Mouse (Mus musculus) frontal cortex, postnatal 36 days (tissue): ENCODE data around the gene Klhl25.
A peak's percentile ranks its signal among the peaks of the same experiment; 100 is the strongest.
"Not testable (repeated sequence)": the region's sequence is repeated elsewhere in the genome, so short reads cannot be mapped to it uniquely, and the experiment has no call there.

Source experiments
- DNase-seq, 2 experiments: peaks; one replicate each; pipeline ENCODE4 v3.0.0; 2022; ENCODE audit warnings: low spot score in 2 of 2

The Klhl25 gene

DNA sequence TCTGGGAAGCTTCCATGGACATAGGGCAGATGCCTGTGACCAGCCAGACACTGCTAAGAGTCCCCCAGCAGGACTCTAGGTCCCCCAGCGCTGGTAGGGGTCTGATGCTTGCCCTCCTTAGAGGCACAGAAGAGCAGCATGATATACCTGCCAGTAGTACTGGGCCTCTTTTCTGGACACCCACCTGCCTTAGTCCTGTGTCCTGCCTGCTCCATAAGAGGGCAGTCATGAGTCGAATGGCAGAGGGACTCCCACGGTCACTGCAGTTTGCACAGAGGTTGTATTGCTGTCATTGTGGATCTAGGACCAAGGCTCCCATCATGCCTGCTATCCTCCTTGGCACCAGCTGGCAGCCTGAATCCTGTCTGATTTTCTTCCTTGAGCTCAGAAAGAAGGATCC, 25.1 kb downstream of the Klhl25 start:
- no peak for DNase-seq

DNA sequence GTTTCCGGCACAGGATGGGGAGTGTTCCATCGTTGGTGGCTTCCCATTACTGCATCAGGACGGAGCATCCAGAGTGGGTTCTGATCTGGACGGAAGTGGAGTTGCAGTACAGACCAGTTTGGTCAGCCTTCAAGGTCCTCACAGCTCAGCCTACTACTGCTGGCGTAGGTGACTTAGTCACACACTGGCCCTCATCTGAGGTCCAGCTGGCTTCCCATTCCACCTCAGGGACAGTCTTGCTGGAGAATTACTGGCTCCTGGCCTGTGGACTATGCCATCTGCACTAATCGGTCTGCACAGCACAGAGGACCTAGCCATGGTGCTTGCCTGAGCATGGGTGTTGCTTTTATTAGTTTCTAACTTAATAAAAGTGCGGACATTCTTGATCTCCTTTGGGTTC, 25.6 kb downstream of the Klhl25 start:
- DNase-seq, result no peak

DNA sequence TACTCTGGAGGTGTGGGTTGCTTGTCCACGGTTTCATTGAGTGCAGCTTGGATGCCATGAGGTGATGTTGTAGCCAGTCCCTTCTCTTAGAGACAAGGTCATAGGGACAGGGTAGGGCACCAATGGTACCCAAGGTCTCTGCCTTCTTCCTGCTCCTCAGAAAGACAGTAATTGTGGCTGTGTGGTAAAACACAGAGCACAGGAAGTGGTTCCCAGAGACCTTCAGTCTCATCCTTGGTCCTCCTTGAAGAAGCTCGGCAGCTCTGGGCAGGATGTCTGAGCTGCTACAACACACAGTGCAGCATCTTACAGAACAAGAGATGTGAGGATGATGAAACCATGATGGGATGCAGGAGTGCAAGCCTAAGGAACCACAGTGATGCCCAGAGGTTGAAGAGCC, 31.3 kb downstream of the Klhl25 start:
- DNase-seq, result not testable (repeated sequence)

DNA sequence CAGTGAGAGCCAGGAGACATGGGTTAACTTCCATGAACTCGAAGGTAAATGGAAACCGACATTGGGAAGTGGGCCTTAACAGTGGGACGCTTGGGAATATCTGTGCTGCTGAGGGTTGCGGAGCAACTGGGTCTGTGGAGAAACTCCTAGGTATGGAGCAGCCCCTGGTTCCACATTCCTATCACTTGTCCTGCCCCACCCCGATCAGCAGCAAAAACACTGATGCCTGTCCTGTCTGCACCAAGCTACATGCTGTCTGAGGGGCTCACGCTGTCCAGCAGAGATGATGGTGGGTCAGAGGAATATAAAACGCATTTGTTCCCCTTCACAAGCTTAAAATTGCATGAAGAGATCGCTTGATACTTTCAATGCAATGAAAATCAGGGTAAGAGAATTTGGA, 32.1 kb downstream of the Klhl25 start:
- no peak for DNase-seq

DNA sequence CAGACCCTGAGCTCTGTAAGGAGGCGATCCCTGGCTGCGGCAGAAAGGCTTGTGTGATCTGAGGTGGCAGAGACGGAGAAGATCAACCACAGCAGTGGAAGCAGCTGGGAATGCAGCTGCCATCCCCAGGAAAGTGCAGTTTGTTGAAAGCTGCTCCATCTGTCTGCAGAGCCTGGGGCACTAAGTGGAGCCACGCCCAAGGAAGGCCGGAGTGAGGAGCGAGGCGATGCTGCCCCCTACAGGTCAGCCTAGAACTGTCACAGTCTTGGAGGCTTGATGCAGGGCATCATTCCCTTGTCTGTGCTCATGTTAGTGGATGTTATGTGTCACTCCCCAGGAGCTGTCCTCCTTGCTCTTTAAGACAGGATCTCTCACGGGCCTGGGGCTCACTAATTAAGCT, 32.5 kb downstream of the Klhl25 start:
- DNase-seq, result peak; percentile 77 to 86

DNA sequence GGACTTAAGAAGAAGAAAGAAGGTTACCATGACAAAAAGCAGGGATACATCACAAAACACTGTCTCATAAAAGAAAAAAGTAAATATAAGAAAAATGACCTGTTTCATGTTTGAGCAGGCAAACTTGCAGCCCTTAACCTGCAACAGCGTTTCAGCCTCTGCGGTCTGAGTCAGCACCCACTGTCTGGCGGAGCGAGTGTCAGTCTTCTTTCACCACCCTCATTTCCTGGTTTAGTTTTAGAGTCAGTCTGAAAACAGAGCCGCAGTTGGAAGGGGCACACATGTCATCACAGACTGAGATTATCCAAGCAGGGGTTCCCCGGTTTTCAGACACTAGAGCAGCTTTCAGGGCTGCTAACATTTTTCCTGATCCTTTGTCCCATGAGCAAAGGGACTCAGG, 33.3 kb downstream of the Klhl25 start:
- DNase-seq, result no peak

DNA sequence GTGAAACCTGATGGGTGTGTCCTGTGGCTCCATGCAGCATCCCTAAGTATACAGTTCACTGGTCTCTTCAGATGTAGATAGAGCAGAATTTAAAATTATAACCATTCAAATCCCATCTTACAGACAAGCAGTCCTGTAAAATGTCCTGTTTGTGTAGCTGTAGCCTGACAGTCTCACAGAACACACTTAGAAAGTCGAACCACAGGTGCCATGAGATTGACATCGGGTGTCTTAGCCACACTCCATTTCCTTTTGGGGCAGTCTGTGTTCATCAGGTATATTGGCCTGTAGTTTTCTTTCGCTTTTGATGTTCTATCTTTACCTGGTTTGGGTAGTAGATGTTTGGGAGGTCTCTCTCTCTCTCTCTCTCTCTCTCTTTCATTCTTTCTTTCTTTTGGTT, 33.7 kb downstream of the Klhl25 start:
- no peak for DNase-seq

DNA sequence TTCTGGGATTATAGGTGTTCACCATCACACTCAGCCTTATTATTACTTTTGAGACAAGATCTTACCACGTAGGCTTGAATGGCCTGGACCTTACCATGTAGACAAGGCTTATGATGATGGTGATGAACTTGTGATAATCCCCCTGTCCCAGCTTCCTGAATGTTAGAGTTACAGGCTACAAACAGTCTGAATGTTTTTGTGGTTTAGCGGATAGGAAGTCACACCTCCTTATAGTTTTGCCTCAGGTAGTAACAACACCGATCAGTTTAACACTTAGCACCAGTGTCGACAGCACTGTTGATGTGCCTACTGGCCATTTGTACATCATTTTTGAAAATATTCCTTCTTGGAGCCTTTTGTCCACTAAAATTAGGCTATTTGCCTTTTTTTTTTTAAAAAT, 43.4 kb downstream of the Klhl25 start:
- no peak for DNase-seq

DNA sequence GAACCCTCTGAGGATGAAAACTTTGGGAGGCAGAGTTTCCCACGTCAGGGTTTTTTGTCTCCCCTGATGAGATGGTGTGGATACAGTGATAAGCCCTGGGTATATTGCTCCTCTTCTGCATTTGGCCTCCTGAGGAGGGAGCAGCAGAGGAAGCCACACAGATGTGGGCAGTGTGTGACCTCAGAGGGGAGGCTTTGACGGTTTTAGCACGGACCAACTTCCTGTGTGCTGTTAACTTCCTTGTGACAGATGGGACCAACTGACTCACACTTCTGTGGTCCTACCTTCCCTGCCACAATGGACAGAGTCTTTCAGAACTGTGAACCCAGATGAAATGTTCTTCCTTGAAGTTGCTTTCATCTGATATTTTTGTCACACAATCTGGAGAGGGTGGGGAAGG, 44.6 kb downstream of the Klhl25 start:
- DNase-seq, result no peak

DNA sequence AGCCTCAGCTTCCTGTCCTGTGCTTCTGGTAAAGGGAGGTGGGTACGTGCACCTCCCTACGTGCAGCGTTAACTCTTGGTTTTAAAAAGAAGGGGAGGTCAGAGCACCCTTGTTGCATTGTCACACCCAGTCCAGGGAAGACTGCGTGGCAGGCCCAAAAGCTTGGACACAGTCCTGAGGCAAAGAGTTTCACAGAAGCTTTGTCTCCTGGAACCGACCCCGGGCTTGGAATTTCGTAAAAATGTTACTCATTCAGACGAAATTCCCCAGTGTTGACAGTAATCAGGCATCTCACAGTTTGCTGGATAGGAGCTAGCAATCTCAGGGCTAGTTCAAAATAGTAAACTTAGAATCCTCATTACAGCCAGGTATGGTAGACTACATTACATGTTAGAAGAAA, 45.6 kb downstream of the Klhl25 start:
- DNase-seq, result no peak

DNA sequence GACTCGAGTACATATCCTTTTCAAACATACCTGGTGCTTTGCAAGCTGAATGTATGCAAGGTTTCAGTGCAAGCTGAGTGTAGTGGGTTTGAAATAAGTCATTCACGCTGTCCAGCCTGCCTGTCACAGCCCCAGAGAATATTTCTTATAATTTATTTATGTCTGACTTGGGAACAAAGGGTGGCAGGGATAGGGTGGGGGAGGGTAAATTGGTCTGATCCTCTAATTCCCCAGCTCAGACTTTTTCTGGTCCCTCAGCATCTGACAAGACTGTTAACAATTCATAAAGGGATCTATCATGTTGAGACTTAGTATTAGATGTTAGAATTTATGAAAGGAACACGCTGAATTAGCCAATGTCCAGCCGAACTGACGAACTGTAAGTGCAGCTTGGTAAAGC, 48.9 kb downstream of the Klhl25 start:
- no peak for DNase-seq

DNA sequence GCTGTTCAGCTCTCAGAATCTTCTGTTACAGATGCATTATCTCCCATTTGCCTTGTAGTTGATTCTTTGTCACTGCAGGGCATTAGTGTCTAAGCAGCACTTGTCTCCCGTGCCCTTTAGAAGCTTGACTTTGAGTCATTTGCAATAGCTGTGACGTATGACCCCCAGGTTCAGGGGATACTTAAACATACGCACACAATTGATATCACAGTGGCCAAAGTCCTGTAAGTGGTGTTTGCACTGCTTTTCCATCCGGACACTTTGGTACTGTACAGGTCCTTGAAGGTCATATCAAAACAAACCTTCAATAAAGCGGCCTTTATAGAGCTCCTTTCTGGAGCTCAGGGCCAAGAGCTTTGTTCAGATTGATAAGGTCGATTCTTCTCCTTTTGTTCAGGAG, 51.0 kb downstream of the Klhl25 start:
- DNase-seq, result no peak

DNA sequence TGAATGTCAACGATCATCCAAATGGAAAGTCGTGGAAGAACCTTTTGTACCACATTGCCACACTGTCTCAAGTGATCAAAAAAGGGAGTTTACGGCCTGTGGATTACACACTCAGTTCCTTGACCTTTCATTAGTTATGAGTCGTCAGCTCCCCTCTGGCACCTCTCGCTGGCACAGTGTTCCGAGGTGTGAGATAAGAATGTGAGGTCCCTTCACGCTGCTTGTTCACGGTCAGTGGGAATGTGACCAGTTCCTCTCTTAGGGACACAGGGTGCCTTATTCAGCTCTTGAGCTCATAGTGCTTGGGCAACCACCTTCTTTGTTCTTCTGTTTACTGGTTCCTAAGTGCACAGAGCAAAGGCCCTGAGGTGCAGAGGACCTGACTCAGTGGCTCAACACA, 51.4 kb downstream of the Klhl25 start:
- no peak for DNase-seq

DNA sequence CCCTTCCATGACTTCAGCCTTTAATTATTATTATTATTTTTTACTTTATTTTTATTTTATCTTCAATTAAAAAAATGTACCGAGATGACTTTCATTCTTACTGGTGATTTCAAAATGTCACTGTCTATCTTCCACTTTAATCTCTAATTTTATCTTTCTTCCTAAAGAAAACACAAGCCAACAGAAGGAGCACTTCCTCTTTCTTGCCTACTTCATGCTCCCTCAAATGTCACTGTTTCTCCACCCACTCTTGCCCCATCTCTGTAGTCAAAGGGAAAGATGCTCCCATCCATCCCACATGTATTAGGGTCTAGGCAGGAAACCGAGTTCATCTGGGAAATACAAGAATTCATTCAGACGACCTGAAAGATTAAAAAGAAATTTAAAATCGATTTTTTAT, 51.8 kb downstream of the Klhl25 start:
- no peak for DNase-seq

DNA sequence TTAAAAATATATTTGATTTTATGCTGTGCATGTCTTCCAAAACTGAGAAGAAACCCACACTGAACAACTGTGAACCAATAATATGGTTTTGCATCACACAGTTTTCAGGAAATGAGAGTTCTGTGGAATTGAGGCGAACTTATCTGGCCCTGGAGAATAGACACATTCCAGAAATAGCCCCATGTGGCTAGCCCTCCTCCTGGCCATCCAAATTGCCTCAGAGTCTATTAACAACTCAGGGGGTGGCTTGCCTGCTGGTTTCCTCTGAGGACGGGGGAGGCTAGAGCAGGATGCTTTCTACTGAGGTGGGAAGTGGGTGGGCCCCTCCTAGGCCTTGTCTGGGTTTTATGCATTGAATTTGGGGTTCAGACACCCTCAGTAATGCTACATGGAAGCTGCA, 57.0 kb downstream of the Klhl25 start:
- DNase-seq, result peak; percentile 8 to 19

DNA sequence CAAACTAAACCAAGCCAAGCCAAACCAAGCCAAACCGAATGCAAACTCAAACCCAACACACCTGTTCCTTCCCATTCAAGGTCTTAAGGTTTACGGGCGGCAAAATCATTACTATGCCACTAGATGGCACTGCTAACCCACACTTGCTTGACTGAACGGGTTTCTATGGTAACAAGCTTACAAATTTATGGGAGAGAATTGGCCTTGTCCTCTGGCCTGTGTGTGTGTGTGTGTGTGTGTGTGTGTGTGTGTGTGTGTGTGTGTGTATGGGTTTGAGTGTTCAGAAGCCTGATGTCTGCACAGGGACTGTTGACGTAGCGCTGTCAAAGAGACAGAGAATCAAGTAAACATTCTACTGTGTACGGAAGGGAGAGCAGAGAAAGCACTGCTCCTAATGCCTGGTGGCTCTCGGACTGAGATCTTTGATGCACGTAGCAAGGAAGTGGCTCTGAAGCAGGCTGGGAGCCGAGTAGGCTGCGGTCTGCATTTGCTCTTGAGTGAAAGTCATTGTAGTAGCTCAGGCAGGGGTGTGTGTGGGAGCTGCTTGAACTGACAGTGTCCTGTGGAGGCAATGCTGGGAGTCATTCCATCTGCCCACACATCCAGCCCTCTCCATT, 62.0 kb downstream of the Klhl25 start:
- DNase-seq, result peak; percentile 55 to 66

DNA sequence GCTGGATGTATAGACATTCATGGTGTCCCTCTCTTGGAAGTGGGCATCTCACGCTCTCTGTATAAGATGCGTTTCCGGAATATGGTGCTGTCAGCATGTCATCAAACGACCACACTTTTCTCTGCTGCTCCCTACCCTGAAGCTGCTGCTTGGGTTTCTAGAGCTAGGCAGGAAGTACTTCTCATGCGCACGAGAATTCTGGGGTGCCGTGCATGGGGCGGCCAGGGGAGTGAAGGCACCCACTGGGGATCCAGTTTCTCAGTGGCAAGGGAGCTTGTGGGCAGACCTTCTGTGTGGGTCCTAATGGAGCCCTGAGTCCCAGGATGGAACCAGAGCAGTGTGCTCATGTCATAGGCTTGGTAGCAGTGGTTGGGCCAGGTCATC, 62.5 kb downstream of the Klhl25 start:
- no peak for DNase-seq

DNA sequence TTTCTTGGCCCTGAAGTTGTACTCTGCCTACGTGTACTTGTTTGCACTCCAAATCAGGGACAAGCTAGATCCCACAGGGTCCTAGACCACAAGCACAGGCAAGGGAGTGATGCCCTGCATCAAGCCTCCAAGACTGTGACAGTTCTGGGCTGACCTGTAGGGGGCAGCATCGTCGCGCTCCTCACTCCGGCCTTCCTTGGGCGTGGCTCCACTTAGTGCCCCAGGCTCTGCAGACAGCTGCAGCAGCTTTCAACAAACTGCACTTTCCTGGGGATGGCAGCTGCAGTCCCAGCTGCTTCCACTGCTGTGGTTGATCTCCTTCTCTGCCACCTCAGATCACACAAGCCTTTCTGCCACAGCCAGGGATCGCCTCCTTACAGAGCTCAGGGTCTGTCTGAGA, 65.8 kb downstream of the Klhl25 start:
- peak; percentile 77 to 78 for DNase-seq

DNA sequence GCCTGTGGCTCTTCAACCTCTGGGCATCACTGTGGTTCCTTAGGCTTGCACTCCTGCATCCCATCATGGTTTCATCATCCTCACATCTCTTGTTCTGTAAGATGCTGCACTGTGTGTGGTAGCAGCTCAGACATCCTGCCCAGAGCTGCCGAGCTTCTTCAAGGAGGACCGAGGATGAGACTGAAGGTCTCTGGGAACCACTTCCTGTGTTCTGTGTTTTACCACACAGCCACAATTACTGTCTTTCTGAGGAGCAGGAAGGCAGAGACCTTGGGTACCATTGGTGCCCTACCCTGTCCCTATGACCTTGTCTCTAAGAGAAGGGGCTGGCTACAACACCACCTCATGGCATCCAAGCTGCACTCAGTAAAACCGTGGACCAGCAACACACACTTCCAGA, 67.4 kb downstream of the Klhl25 start:
- not testable (repeated sequence) for DNase-seq

DNA sequence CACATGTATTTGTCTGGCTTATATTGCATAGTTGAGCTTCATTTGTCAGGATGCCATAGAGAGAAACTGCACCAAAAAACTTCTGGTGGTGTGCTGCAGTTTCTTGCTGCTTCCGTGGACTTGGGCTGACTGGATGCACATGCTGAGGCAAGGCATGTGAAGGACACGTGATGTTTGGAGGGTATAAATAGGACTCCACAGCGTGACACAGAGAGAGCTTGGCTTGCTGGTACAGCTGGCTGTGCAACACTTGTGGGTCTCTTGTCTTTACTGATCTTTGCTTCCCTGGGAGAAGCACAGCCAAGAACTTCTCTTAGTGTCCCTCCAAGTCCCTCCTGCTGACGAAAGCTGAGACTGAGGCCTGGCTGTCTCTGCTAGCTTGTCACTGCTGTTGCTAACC, 69.6 kb downstream of the Klhl25 start:
- DNase-seq, result no peak

DNA sequence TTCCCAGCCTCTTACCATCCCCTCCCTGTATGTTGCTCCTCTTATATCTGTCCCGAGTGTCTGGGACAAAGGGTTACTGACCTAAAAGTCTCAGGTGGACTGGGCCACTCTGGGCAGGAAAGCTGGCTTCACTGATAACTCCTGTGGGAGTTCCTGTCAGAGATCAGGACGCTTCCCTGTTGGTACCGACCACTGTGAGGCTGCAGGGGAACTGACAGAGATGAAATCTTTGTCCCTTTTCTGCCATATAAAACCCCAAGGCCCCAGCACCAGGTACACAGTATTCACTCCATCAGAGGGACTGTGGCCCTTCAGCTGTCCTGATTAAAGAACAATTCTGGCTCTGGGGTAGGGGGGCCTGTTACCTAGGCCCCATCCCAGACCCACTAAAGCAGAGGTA, 71.6 kb downstream of the Klhl25 start:
- DNase-seq, result not testable (repeated sequence)
